Mouse (Mus musculus): ENCODE measurements around the gene Ubd. TPM values are rescaled to one million over a fixed set of nuclear protein-coding genes. Genes with fewer than 3 reads are reported as not detected.

Gene Ubd
- polyA plus RNA-seq, 1 experiment, result 0.59 TPM

Other genes starting within 250 kb of the Ubd start
- 39.7 and 48.5 TPM in 2 replicates for gene Ppp1r11, start 242.2 kb upstream of the Ubd start, polyA plus RNA-seq (2012; rRNA removed)
- 26.1 and 32.9 TPM in 2 replicates for gene Znrd1, start 235.3 kb upstream of the Ubd start, polyA plus RNA-seq (2012; rRNA removed)
- gene Znrd1as, start 235.3 kb upstream of the Ubd start, polyA plus RNA-seq (2012; rRNA removed), result 2.5 and 4.5 TPM in 2 replicates
- not detected in 2 replicates for gene 2410137M14Rik, start 212.7 kb upstream of the Ubd start, polyA plus RNA-seq (2012; rRNA removed)
- gene H2-M5, start 204.4 kb upstream of the Ubd start, polyA plus RNA-seq (2012; rRNA removed), result 0.16 and 0.18 TPM in 2 replicates
- 4.5 and 4.7 TPM in 2 replicates for gene Zfp57, start 192.7 kb upstream of the Ubd start, polyA plus RNA-seq (2012; rRNA removed)
- gene Mog, start 170.5 kb upstream of the Ubd start, polyA plus RNA-seq (2012; rRNA removed), result not detected in 2 replicates
- gene Gabbr1, start 147.9 kb upstream of the Ubd start, polyA plus RNA-seq (2012; rRNA removed), result 17.3 and 21.3 TPM in 2 replicates
- not detected in 2 replicates for gene Olfr90, start 105.4 kb upstream of the Ubd start, polyA plus RNA-seq (2012; rRNA removed)
- gene Olfr91, start 95.6 kb upstream of the Ubd start, polyA plus RNA-seq (2012; rRNA removed), result not detected in 2 replicates
- not detected in 2 replicates for gene Olfr92, start 73.8 kb upstream of the Ubd start, polyA plus RNA-seq (2012; rRNA removed)
- not detected in 2 replicates for gene Olfr93, start 32.4 kb upstream of the Ubd start, polyA plus RNA-seq (2012; rRNA removed)
- not detected in 2 replicates for gene Olfr94, start 7.1 kb downstream of the Ubd start, polyA plus RNA-seq (2012; rRNA removed)
- gene Olfr95, start 19.2 kb downstream of the Ubd start, polyA plus RNA-seq (2012; rRNA removed), result not detected in 2 replicates
- not detected in 2 replicates for gene Olfr96, start 26.3 kb downstream of the Ubd start, polyA plus RNA-seq (2012; rRNA removed)
- gene Olfr97, start 43.4 kb downstream of the Ubd start, polyA plus RNA-seq (2012; rRNA removed), result not detected in 2 replicates
- gene Olfr98, start 69.9 kb downstream of the Ubd start, polyA plus RNA-seq (2012; rRNA removed), result not detected in 2 replicates
- 6.7 and 8.0 TPM in 2 replicates for gene H2-M3, start 76.3 kb downstream of the Ubd start, polyA plus RNA-seq (2012; rRNA removed)
- not detected in 2 replicates for gene Olfr99, start 89.6 kb downstream of the Ubd start, polyA plus RNA-seq (2012; rRNA removed)
- gene Olfr101, start 110.4 kb downstream of the Ubd start, polyA plus RNA-seq (2012; rRNA removed), result not detected in 2 replicates
- gene Olfr102, start 123.2 kb downstream of the Ubd start, polyA plus RNA-seq (2012; rRNA removed), result not detected in 2 replicates
- not detected in 2 replicates for gene Olfr103, start 145.8 kb downstream of the Ubd start, polyA plus RNA-seq (2012; rRNA removed)
- not detected in 2 replicates for gene Olfr104-ps, start 165.7 kb downstream of the Ubd start, polyA plus RNA-seq (2012; rRNA removed)
- not detected in 2 replicates for gene Olfr105-ps, start 185.1 kb downstream of the Ubd start, polyA plus RNA-seq (2012; rRNA removed)
- gene Olfr106-ps, start 196.5 kb downstream of the Ubd start, polyA plus RNA-seq (2012; rRNA removed), result not detected in 2 replicates
- gene Olfr107, start 205.3 kb downstream of the Ubd start, polyA plus RNA-seq (2012; rRNA removed), result not detected in 2 replicates